Mouse (Mus musculus): ENCODE data around the gene Actr5.

Gene Actr5

DNA sequence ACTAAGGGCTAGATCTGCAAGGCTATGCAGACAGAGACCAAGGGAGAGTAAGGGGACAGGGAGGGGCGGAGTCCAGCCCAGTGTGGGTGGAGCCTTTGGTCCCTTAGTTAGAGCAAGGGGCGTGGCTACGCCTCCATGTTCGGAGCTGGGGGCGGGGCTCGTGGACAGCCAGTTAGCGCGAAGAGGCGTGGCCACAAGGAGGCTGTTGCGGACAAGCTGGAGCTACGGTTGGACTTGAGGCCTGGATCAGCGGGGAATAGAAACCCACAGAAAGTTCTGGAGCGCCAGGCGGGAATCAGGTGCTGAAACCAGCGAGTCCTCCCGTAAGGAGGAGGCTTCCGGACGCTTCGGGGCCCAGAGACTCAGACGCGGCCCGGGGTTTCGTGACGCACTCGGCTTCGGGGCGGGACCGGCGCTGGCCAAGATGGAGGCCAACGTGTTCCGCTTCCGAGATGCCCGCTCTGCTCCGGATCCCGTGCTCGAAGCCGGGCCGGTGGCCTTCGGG, at the start of gene Actr5:
Gene Actr5 (plus strand): TSS at position 171 of the 505 bp plus-strand sequence.
- peak; percentile 94 to 97 for DNase-seq

DNA sequence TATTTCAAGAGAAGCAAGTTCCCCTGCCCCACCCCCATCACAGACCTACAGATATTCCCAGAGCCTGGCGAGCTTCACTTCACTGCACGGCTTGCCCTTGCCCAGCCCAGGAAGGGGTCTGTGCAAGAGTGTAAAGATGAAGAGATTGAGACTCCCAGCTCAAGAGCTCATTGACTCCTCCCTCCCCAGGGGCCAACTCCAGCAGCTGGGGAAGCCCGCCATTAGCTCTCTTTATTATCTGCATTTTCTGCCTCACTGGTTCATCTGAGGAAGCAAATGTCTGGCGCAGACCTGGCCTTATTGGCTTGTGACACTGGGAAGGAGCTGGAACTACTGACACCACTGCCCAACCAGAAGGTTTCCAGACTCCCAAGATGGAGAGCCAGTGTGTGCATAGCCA, 44.7 kb upstream of the Actr5 start:
- DNase-seq: no peak

DNA sequence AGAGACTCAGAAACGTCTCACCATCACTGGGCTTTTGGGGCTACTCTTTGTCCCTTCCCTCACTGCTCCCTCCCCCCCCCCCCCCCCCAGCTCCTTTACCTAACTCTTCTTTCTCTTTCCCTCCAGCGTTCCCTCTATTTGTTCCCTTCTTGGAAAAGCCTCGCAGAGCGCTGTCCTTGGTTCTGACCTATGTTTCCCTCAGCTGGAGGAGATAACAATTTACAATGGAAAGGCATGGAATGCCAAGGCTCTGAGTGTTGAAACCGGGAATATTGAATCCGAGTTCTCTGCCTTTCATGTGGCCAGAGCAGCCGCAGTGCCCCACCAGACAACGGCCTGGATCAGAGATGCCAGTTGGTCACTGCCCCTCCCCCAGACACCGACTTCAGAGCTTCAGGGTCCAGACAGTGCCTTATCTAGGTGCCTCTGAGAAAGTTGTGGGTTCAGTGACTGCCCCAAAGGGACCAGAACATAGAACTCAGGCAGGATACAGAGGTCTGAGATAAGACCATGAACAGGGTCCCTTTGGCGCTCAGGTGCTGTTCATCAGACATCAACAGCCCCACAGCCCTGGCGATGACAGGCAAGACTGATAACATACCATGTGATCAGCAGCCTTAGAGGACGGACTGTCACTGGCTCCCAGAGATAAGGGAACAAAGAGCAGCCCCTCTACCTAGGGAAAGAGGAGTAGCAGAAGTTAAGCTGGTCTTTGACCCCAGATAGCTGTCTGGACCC, 39.9 kb upstream of the Actr5 start:
- peak; percentile 4 to 30 for DNase-seq

DNA sequence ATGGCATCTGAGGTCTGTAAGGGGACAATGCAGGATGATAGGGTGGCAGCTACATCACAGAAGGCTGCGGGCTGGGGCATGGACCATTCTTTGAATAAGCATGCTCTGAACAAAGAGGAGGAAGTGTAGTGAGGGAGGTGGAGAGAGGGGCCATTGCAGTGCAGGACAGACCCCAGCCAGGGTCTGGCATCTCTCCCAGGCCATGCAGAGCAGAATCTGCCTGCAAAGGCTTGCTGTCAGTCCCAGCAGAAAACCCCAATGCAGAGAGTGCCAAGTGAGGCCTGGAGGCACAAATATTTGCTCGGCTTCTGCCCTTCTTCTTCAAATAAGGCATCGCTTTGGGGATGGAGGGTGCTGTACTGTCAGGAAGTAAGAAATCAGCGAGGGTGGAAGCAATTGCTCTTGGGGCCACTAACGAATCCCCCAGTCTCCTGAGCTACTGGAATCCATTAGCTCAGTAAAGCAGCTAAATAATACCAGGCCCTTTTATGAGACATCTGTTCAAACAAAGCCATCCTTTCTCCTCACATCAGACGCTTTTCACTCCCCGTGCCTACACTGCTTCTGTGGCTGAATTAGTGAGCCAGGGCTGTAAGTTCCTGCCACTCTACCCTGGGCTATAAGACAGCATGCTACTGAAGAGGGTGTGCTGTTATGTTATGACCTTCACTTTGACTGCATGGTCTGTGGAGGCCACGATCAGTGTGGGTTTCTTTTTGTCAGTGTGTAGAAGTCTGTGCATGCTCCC, 36.0 kb upstream of the Actr5 start:
- no peak for DNase-seq

DNA sequence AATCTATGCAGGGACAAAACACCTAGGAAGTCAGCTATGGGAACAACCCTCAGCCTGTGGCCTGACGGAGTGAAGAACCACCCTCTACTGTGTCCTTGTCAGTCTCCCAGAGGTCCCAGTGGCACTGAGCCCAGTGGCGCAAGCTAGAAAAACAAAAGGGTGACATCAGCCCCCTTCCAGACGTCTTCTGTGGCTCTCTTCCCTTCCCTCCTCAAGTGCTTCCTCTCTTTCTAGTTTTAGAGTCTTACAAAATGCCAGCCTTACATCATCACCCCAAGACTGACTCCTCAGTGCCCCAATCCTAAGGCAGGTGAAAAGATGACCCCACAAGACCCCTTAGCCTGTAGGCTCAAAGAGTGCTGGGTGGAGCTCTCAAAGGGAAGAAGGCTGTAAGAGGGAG, 34.2 kb upstream of the Actr5 start:
- no peak for DNase-seq

DNA sequence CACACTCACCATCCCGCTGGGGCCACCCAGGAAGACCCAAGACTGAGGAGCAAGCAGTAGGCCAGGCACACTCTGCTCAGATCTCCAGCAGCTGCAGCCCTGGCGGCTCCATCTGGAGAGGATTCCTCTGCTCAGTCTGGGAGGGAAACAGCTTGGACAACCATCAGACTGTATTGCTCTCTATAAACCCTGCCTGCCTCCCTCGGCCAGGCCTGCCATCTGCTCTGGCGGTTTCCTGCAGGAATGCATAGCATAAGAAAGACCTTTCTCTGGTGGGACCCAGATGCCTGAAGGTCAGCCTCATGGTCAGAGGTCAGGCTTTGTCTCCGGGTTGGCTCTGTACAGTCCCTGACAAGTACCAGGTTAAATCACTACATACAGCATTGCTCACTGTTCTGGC, 33.4 kb upstream of the Actr5 start:
- no peak for DNase-seq

DNA sequence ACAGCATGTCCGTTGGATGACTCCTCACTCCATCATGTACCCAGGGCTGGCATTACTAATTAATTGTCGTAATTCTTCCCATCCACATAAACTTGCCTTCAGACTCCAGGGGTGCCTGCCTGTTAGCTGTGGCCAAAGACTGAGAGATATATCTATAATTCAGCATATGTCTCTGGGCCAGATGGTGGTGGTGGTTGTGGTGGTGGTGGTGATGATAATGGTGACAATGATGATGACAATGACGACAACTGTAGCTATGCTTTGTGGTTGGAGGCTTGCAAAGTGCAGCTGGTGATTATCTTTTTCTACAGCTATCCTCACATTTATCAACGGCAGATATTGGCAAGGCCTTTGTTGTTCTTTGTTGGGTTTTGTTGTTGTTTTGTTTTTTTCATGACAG, 31.3 kb upstream of the Actr5 start:
- DNase-seq: no peak

DNA sequence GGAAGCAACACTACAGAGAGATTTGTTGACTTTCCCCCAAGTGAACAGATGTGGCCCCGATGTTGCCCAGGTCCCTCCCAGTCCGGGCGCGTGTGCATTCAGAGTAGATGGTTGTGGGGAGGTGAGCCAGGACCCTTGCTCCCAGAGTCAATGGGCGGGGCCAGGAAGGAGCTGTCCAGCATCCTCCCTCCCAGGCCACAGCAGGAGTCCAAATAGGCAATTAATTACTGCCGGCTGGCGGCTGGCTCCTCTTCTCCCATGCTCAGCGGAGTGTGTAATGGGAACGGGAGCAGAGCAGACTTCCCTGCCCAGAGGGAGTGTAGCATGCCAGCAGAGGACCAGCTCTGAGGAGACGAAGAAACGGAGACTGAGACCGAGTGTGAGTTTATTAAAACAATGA, 29.6 kb upstream of the Actr5 start:
- DNase-seq: peak; percentile 39 to 60

DNA sequence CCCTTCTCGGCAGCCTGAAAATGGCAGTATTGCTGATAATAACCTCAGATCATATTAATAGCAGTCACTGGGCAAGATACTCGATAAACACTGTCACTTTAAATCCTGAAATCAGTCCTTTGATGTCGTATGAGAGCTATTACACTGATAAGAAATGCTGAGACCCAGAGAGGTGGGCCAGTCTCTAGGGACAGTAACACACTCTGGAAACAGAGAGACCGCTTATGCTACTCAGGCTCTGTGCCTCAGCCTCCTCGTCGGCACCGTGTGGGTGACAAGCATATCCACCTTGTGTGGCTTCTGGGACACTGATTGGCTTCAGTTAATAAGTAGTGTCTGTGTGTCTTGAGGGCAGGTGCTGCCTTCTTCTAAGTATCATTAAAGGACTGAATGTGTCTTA, 29.1 kb upstream of the Actr5 start:
- no peak for DNase-seq

DNA sequence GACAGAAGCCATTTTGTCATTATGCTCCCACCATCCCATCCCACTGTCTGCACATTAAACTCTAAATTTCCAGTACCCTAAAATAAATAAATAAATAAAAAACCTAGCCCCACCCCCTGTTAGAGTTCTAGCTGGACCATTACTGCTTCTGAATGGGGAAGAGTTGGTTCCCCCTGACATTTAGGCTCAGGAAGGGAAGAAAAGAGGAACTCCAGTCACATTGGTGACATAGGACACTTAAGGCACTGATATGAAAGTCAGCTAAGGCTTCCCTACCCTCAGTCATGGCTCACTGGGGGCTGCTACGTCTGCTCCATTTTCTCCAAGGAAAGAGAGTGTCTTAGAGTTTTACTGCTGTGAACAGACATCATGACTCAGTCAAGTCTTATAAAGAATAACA, 27.9 kb upstream of the Actr5 start:
- DNase-seq: no peak

DNA sequence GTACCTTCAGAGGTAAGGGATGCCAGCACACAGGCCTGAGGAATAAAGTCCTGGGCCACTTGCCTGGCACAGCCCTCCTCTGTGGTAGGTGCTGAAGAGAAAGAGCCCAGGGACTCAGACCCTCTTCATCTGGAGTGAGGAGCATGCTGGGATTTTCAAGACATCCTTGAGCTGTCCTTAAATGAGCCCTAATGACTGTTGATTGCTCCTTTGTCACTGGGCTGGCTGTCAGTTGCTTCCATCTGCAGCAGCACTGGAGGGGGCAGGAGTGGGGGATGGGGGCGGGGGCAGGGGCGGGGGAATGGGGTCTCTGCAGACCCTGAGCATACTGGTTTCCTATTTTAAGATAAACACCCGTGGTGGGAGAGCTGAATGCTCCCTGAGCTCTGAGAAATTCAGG, 24.2 kb upstream of the Actr5 start:
- no peak for DNase-seq

DNA sequence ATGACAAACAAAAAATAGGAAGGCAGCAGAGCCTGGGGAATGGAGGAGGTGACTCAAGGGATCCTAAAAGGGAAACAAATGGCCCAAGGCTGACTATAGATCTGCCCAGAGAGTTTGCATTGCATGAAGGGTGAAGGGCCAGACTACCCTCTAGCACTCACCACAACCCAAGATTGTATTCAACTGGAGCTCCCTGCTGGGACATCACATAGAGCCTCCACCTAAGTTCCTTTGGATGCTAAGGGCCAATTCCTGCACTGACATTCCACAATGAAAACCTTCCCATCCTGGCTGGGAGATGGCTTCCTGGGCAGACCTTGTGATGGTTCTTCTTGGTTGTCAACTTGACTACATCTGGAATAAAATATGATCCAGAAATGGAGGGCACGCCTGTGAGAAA, 23.4 kb upstream of the Actr5 start:
- DNase-seq: no peak

DNA sequence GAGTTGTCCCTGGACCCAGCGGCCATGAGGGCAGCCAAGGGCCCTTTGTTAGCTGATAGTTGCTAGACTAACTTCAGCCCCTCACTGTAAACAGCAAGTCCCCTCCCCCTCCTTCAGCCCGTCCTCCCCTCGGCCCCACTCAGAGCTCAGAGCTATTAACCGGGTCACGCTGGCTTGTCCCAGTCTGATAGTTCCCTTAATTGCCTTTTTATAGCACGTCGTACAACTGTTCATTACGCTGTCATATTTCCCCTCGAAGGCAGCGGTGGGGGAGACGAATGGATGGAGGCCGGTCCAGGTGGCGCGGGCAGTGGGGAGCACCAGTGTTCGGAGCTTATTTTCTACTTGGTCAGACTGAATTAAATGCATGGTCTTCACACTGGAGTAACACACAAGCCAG, 22.0 kb upstream of the Actr5 start:
- no peak for DNase-seq

DNA sequence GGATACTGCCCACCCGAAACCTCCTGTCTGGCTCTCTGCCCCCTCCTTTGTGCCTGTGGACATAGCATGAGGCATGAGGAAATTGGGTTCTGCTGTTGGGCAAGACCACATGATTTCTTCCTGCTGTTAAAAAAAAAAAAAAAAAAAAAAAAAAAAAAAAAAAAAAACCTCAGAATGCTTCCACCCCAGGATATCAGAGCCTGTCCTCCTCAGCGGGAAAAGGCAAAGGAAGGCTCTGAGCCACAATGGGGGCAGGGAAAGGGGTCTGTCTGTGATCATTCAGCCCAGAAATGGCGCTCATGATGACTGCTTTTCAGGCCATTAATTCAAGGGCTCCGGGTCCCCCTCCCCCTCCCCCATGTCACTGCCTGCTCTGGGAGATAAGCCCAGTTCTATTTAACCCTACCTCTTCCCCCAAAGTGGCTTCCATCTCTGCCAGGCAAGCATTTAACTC, 18.1 kb upstream of the Actr5 start:
- DNase-seq: no peak

DNA sequence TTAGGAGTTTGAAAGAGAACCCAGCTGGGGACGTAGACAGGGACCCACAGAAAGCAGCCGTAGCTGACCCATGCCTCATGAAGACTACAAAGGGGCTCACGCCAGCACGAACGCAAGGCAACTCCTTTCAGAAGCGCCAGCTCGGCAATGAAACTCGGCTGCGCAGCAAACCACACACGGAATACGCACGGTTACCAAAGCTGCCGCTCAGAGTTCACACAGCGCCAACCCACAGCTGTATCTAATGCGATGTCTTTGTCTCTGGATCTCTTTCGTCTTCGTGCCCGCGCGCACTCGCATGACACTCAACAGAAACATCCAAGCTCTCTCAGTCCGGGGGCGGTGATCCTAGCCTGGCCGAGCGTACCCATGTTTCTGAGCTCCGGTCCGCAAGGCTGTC, 15.0 kb upstream of the Actr5 start:
- no peak for DNase-seq

DNA sequence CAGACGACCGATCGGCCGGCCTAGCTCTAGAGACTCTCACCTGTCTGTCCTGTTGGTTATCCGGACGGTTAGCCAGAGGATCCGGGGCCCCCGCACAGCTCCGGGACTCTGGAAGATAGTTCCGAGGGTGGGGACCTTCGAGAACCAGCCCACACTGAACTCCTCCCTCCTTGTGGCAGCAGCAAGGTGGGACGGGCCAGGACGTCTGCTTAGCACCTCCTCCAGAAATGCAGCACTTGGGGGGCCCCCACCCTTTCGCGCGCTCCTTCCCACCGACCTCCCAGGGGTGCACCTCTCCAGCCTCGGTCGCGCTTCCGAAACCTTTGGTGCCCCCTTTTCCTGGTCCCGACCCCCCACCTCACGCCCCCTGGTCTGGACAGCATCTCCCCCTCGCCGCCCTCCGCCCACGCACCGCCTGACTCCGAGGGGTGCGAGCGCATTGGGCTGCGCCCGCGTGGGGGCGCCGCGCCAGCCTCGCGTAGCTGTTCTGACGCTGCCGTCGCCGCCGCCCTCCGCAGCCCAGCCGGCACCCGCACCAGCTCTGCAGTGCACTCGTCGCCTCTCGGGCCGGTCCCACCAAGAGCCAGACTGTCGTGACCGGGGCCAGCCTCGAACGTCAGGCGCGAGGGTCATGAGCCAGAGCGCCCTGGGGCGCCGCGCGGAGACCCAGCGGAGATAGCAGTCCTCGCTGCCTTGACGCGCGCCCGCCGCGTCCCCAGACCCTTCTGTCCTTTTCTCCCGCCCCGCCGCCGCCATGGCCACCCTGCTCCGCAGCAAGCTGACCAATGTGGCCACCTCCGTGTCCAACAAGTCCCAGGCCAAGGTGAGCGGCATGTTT, 14.0 kb upstream of the Actr5 start, which contains the start of gene Slc32a1:
Gene Slc32a1 (plus strand): TSS at position 280 of the 838 bp plus-strand sequence.
- no peak for DNase-seq

DNA sequence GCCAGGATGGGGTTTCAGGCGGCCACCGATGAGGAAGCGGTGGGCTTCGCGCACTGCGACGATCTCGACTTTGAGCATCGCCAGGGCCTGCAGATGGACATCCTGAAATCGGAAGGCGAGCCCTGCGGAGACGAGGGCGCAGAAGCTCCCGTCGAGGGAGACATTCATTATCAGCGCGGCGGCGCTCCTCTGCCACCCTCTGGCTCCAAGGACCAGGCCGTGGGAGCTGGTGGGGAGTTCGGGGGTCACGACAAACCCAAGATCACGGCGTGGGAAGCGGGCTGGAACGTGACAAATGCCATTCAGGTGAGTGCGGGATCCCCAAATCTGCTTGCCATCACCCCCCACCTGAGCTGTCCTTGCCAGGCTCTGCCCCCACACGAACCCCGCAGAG, 13.4 kb upstream of the Actr5 start:
- DNase-seq: no peak

DNA sequence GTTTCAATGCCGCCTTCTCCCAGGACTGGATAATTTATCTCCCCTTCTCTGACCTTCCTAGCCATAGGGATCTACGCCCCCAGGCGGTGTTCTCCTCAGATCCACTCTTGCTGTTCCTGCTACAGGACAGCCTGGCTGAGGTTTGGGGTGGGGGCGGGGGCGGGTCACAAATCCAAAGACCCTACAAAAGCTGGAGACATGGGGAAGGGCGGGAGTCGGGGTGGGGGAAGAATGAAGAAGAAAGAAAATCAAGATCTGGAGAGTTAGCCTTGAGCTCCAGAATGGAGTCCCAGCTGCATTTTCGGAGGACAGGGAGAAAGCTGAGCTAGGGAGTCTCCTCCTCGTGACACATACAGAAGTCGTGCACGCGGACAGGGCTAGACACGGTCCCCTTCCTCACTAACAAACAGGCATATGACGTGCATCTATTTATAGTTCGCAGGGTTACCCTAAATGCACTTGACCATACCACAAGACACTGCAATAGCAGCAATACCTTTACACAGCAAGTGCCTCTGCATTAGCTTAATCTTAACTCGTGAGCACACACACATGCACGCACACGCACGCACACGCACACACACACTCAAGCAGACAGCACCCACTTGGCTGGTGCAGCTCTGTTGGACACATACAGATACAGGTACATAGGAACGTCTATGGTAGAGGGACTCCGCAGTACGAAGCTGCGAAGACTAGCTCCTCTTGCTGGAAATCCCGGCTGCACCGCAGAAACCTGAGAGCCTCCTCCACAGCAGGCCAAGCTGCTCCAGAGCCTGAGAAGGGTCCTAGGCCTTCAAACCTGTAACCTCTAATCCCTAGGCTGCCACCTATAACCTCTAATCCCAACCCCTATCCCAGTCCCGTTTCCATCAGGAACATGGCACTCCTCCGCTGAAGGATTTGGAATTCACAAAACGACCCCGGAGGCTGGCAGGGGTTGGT, 12.7 kb upstream of the Actr5 start:
- no peak for DNase-seq

DNA sequence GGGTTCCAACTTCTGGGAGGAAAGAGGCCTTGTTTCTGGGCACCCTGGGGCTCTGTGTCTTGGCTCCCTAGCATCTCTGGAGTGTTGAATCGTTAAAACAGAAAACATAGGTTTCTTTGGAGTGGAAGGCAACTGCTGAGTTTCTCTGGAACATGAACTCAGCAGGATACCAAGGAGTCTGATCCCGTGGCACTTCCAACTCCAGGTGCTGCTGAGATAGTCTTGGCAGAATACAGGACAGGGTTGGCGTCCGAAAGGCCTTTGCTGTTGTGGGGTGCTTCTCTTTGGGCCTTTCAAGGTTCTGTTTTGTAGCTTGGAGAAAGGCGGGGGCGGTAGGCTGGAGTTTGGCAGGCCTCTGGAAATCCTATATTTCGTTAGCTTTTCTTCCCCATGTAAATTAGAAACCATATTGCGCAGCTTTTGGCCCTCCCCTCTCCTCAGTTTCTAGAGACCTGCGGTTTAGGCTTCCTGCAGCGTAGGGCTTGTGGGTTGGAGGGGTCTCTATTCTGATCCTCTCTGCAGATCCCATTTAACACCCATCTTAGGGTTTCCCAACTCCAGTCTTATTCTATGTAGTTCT, 11.9 kb upstream of the Actr5 start:
- DNase-seq: no peak

DNA sequence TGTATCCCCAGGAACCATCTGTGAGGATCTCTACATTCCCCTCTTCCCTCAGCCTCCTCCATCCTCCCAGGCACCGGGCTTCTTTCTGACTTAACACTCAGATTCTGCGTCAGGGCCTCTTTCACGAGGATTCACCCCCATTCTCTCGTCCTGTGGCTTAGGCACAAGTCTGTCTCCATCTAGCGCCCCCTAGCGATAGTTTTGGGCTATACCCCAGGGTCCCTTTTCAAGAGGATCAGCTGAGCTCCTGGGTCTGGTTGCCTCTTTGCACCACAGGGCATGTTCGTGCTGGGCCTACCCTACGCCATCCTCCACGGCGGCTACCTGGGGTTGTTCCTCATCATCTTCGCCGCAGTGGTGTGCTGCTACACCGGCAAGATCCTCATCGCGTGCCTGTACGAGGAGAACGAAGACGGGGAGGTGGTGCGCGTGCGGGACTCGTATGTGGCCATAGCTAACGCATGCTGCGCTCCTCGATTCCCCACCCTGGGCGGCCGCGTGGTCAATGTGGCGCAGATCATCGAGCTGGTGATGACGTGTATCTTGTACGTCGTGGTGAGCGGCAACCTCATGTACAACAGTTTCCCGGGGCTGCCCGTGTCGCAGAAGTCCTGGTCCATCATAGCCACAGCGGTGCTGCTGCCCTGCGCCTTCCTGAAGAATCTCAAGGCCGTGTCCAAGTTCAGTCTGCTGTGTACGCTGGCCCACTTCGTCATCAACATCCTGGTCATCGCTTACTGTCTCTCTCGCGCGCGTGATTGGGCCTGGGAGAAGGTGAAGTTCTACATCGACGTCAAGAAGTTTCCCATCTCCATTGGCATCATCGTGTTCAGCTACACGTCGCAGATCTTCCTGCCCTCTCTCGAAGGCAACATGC, 10.9 kb upstream of the Actr5 start:
- DNase-seq: peak in 1 of 2 experiments; percentile 50
